Mouse (Mus musculus) embryonic facial prominence, embryonic 13.5 days (tissue): ENCODE data around the gene Dct. TPM values are rescaled to one million over a fixed set of nuclear protein-coding genes. Genes with fewer than 3 reads are reported as not detected.

Source experiments
- ATAC-seq: fragments of 200-750 bp; cut with Nextera tagmentation; 2 replicates; pipeline ENCODE4 v1.8.0; 2017; ENCODE audit warnings: low read depth; ENCODE audit not compliant: insufficient number of reproducible peaks, insufficient read depth, low FRiP score, low TSS enrichment
- H3K27ac ChIP-seq: fragments of 300-500 bp; sonication (generic); 2 replicates; pipeline ENCODE4 v1.5.1; 2015; ENCODE audit warnings: moderate library complexity, mild to moderate bottlenecking, inconsistent platforms
- H3K27me3 ChIP-seq: fragments of 300-500 bp; sonication (generic); 2 replicates; pipeline ENCODE4 v1.6.1; 2015; ENCODE audit warnings: mild to moderate bottlenecking, inconsistent platforms
- H3K36me3 ChIP-seq: fragments of 300-500 bp; sonication (generic); 2 replicates; pipeline ENCODE4 v1.6.1; 2015; ENCODE audit warnings: mild to moderate bottlenecking, inconsistent platforms
- H3K4me1 ChIP-seq: fragments of 300-500 bp; sonication (generic); 2 replicates; pipeline ENCODE4 v1.6.1; 2015; ENCODE audit warnings: inconsistent platforms
- H3K4me2 ChIP-seq: fragments of 300-500 bp; sonication (generic); 2 replicates; pipeline ENCODE4 v1.6.1; 2015; ENCODE audit warnings: moderate library complexity, mild to moderate bottlenecking, inconsistent platforms
- H3K4me3 ChIP-seq: fragments of 300-500 bp; sonication (generic); 2 replicates; pipeline ENCODE4 v1.5.1; 2015; ENCODE audit warnings: mild to moderate bottlenecking, inconsistent platforms
- H3K9ac ChIP-seq: fragments of 300-500 bp; sonication (generic); 2 replicates; pipeline ENCODE4 v1.6.1; 2015; ENCODE audit warnings: mild to moderate bottlenecking, inconsistent platforms
- H3K9me3 ChIP-seq: fragments of 300-500 bp; sonication (generic); 2 replicates; pipeline ENCODE4 v1.6.1; 2016; ENCODE audit warnings: inconsistent platforms
- WGBS: fragments of 180-500 bp; shearing (Covaris S2); methylation state at CpG from one replicate; pipeline ENCODE4 v1.1.7; 2015; ENCODE audit warnings: mixed read lengths; 5-methylcytosine and 5-hydroxymethylcytosine counted together
- polyA plus RNA-seq: library from polyadenylated mRNA; unstranded; fragments of >200 nt; fragmentation: Nextera tagmentation; extraction: Ambion mirVana; gene quantifications from 2 replicates; pipeline ENCODE4 v1.2.1, GENCODE M21; 2015

Dct gene
- polyA plus RNA-seq, 1 experiment from 2014 or later, result 6.8 TPM

DNA sequence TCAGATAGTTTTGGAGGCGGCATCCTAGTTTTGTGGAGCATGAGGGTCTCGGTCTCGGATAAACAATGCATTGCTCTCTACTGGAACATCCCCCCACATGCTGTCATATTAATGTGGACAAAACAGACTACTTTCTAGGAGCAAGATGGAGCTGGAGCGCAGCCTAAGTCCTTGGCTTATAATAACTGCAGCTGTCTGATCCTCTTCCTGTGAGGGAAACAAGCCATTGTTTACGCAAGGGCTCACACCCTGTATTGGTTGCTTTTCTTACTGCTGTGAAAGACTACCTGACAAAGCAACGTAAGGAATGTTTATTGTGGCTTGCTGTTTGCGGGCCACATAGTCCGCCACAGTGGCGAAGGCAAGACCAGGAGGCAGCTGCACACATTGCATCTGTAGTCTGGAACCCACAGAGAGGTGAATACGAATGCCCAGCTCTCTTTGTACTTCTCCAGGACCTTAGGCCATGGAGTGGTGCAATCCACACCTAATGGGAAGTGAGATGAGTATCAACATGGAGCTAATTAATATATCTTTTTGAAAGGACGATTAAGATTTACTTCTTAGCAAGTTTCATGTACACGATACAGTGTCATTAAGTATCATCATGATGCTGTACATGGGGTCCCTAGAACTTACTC, 17.5 kb upstream of the Dct start:
- no peak overlapping the region for H3K4me2 ChIP-seq
- H3K9ac ChIP-seq, result no peak overlapping the region
- no peak overlapping the region for H3K27ac ChIP-seq
- no peaks in the 10 kb centered on the region for H3K27me3 ChIP-seq
- H3K9me3 ChIP-seq, result no peaks in the 10 kb centered on the region
- no peak overlapping the region for H3K4me3 ChIP-seq
- H3K36me3 ChIP-seq, result no peaks in the 10 kb centered on the region
- WGBS, result 84% methylated on average over 12 of the region's 12 CpGs
- ATAC-seq, result no peak
- no peaks in the 10 kb centered on the region for H3K4me1 ChIP-seq

GRCm38 (mm10) chr14:118061766-118062432, 9.9 kb upstream of the Dct start:
- 82% methylated on average over 7 of the region's 7 CpGs for WGBS
- Histone ChIP-seq H3K27ac (no peak overlapping the region), H3K4me2 (no peak overlapping the region), H3K36me3 (no peaks in the 10 kb centered on the region), H3K27me3 (no peaks in the 10 kb centered on the region), H3K4me1 (no peaks in the 10 kb centered on the region), H3K9ac (no peak overlapping the region), H3K9me3 (no peaks in the 10 kb centered on the region), H3K4me3 (no peak overlapping the region)
- no peak for ATAC-seq

DNA sequence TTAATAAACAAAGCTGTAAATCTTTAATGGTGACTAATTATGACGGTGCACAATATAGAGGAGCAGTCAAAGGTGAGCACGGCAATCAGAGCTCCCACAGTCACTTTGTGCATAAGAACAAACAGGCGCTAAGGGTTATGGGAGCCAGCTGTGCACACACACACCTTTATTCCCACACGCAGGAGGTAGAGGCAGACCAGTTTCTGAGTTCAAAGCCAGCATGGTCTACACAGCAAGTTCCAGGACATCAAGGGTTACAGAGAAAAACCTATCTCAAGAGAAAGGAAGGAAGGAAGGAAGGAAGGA, 6.5 kb upstream of the Dct start:
- Histone ChIP-seq H3K4me1 (no peaks in the 10 kb centered on the region), H3K9ac (no peak overlapping the region), H3K27ac (no peak overlapping the region), H3K9me3 (no peaks in the 10 kb centered on the region), H3K27me3 (no peaks in the 10 kb centered on the region), H3K4me2 (no peak overlapping the region), H3K36me3 (no peaks in the 10 kb centered on the region), H3K4me3 (no peak overlapping the region)
- WGBS, result 88% methylated on average over 4 of the region's 4 CpGs
- ATAC-seq, result no peak

- Histone ChIP-seq H3K4me2 (no peak overlapping the region), H3K27me3 (no peaks in the 10 kb centered on the region), H3K27ac (no peak overlapping the region), H3K4me3 (no peak overlapping the region), H3K36me3 (no peaks in the 10 kb centered on the region), H3K4me1 (no peaks in the 10 kb centered on the region), H3K9me3 (no peaks in the 10 kb centered on the region), H3K9ac (no peak overlapping the region)
- ATAC-seq, result no peak
- WGBS, result 86% methylated on average over 25 of the region's 25 CpGs
Observed at GRCm38 (mm10) chr14:118057696-118058580, 5.9 kb upstream of the Dct start.

GRCm38 (mm10) chr14:118052770-118053169, 726 bp upstream of the Dct start:
- H3K4me2 ChIP-seq, result no peak overlapping the region
- ATAC-seq, result no peak

GRCm38 (mm10) chr14:118051396-118051795, 648 bp downstream of the Dct start:
- no peak overlapping the region for H3K4me3 ChIP-seq
- 72% methylated on average over 11 of the region's 11 CpGs for WGBS
- H3K4me2 ChIP-seq, result no peak overlapping the region
- H3K36me3 ChIP-seq, result no peaks in the 10 kb centered on the region
- no peak overlapping the region for H3K9ac ChIP-seq
- no peak for ATAC-seq
- no peaks in the 10 kb centered on the region for H3K9me3 ChIP-seq
- peaks cover 17% of the 10 kb centered on the region; the same call in 1 of the 2 replicates for H3K4me1 ChIP-seq
- H3K27ac ChIP-seq, result no peak overlapping the region
- H3K27me3 ChIP-seq, result 0 out of 2 replicates have a peak, but pooled peaks cover 3% of the 10 kb centered on the region

More at GRCm38 (mm10) chr14:118052770-118053169, 726 bp upstream of the Dct start:
- Histone ChIP-seq H3K36me3 (no peaks in the 10 kb centered on the region), H3K27ac (no peak overlapping the region), H3K9ac (no peak overlapping the region), H3K4me1 (peaks cover 17% of the 10 kb centered on the region; the same call in 1 of the 2 replicates), H3K4me3 (no peak overlapping the region), H3K9me3 (no peaks in the 10 kb centered on the region), H3K27me3 (0 out of 2 replicates have a peak, but pooled peaks cover 3% of the 10 kb centered on the region)
- WGBS, result 65% methylated on average over 11 of the region's 11 CpGs

DNA sequence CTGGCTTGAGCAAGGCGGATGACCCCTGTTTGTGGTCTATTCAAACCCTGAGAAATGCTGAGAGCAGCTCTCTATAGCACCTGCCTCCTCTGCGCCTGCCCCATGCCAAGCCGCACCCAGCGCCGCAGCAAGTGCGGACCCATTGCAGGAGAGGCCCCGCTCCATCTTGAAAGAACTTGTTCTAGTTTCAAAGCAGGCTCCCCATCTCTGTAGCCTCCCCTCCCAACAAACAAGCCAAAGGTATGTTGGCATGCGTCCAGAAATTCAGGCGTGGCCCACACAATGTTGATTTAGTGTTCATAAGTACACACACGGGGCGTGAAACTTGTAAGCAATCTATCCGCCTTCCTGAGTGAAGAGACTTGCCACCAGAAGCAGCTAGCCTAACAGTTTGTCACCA, 1.1 kb downstream of the Dct start:
- Histone ChIP-seq H3K4me2 (no peak overlapping the region), H3K4me3 (no peak overlapping the region), H3K9me3 (no peaks in the 10 kb centered on the region), H3K9ac (no peak overlapping the region), H3K36me3 (no peaks in the 10 kb centered on the region), H3K27me3 (0 out of 2 replicates have a peak, but pooled peaks cover 3% of the 10 kb centered on the region), H3K4me1 (peaks cover 17% of the 10 kb centered on the region; the same call in 1 of the 2 replicates), H3K27ac (no peak overlapping the region)
- ATAC-seq, result peak; percentile 73
- WGBS, result 80% methylated on average over 12 of the region's 12 CpGs

- Histone ChIP-seq H3K4me3 (no peak overlapping the region), H3K4me2 (no peak overlapping the region), H3K36me3 (no peaks in the 10 kb centered on the region), H3K4me1 (peaks cover 17% of the 10 kb centered on the region; the same call in 1 of the 2 replicates), H3K27ac (no peak overlapping the region), H3K27me3 (0 out of 2 replicates have a peak, but pooled peaks cover 3% of the 10 kb centered on the region), H3K9ac (no peak overlapping the region), H3K9me3 (no peaks in the 10 kb centered on the region)
- WGBS, result 84% methylated on average over 10 of the region's 10 CpGs
- no peak for ATAC-seq
Observed at GRCm38 (mm10) chr14:118050431-118050830, 1.6 kb downstream of the Dct start.

- Histone ChIP-seq H3K9me3 (no peaks in the 10 kb centered on the region), H3K27me3 (0 out of 2 replicates have a peak, but pooled peaks cover 3% of the 10 kb centered on the region), H3K4me1 (peaks cover 17% of the 10 kb centered on the region; the same call in 1 of the 2 replicates), H3K4me3 (no peak overlapping the region), H3K36me3 (no peaks in the 10 kb centered on the region), H3K4me2 (no peak overlapping the region), H3K9ac (no peak overlapping the region), H3K27ac (no peak overlapping the region)
- 87% methylated on average over 12 of the region's 12 CpGs for WGBS
- no peak for ATAC-seq
Observed at GRCm38 (mm10) chr14:118049648-118050238, 2.3 kb downstream of the Dct start.

- Histone ChIP-seq H3K4me2 (peak overlapping the region; percentile 27), H3K9ac (no peak overlapping the region), H3K9me3 (no peaks in the 10 kb centered on the region), H3K27me3 (no peaks in the 10 kb centered on the region), H3K4me1 (0 out of 2 replicates have a peak, but pooled peaks cover 5% of the 10 kb centered on the region), H3K36me3 (no peaks in the 10 kb centered on the region), H3K27ac (no peak overlapping the region), H3K4me3 (0 out of 2 replicates have a peak overlapping the region, but pooled peaks have one; percentile 2)
- WGBS, result 75% methylated on average over 17 of the region's 17 CpGs
- ATAC-seq, result no peak
Observed at GRCm38 (mm10) chr14:118042963-118043362, 9.1 kb downstream of the Dct start.

DNA sequence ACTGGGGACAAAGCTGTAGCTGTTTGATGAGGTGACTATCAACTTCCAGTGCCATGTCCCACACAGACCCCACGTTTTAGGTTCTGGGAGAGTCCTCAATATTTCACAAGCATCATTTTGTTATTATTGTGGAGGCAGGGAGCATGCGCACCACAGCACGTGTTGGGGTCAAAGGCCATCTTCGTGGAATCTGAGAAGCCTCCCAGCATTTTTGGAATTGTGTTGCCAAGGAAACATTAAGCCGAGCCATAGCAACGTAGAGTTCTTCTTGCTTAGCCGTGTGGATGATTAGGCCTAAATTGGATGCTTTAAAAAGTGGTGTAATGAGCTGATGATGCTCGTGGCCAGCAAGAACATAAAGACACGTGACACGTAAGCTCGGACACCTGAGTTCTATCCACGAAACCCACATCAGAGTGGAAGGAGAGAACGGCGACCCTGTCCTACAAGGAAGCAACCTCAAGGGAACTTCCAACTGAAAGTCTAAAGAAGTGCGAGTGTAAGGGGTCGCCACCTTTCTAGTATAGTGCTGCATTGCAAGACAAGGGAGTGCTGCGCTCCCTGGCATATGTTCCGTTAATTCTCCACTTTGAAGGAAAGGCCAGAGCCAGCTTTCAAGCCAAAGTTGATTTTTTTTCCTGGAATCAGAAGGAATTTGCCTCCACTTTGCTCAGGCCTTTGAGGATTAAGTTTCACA, 9.8 kb downstream of the Dct start:
- Histone ChIP-seq H3K4me3 (no peak overlapping the region), H3K9me3 (no peaks in the 10 kb centered on the region), H3K4me1 (0 out of 2 replicates have a peak, but pooled peaks cover 5% of the 10 kb centered on the region), H3K27ac (no peak overlapping the region), H3K9ac (no peak overlapping the region), H3K36me3 (no peaks in the 10 kb centered on the region), H3K27me3 (no peaks in the 10 kb centered on the region), H3K4me2 (no peak overlapping the region)
- no peak for ATAC-seq
- 61% methylated on average over 18 of the region's 18 CpGs for WGBS
